In the genomic region with DNA sequence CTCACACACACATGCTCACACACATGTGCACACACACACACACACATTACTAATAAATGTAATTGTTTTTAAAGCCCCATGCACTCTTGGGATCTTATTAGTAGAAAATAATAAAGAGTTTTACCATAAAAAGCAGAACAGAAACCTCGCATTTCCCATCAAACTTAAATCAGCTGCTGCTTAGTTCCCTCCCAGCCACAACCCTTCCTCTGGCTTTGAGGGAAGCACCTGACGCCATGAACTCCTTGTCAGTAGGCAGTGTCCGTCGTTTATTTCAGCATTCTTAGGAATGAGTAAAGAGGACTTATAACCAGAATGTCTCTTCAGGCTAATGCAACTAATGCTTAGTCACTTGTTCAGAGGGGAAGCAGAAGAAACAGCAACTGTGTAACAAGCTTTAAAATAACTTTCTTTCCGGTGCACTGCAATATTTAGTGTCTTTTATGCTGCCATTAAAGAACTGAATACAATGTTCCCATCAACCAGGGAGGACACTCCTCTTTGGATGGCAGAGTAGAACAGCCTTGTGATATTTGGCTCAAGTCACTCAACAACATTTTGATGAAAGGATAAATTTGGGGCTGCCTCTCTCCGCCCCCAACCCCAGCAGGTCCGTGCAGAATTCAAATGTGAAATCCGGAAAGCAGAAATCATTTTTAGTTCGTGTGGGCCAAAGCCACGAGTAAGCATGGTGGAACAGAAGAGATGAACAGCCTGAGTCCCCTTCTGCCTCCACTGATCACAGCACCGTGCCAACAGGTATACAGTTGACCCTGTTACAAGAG, we compare ENCODE assay signal across 19 mouse cellular contexts. TPM values are rescaled to one million over a fixed set of nuclear protein-coding genes. Genes with fewer than 3 reads are reported as not detected.
DNase-seq lines count a peak whose midpoint lies in the region; ATAC-seq and TF ChIP-seq lines count a peak whose summit lies in the region.
"Had no signal": no experiment of that assay in that cellular context is flagged by ENCODE, and none has a peak within 500 bp of the region (broad histone marks: within the 10 kb centered on the region; RNA-seq: fewer than 3 reads in every experiment).

No protein-coding gene starts in this region.

- H3K4me3 ChIP-seq in megakaryocyte, embryonic 14.5 days (replicated peaks) = peak overlapping the region; percentile 79
- no peak overlapping the region for H3K4me3 ChIP-seq in forebrain, embryonic 13.5 days
- no peak overlapping the region for H3K4me3 ChIP-seq in kidney, adult 2 months (ENCODE audit: insufficient read depth, low read depth, low read length)
- H3K4me3 ChIP-seq: forebrain, embryonic 12.5 days; heart, embryonic 10.5 days; hindbrain, embryonic 13.5 days; midbrain, embryonic 12.5 days had no signal

- TF ChIP-seq POLR2A in kidney, adult 2 months (IDR thresholded peaks at IDR 0.05; ENCODE audit: low read depth, low read length) = no peak

- ATAC-seq in hematopoietic stem cell, adult 5-6 weeks (replicated peaks in 1 of 2; ENCODE audit: insufficient read depth in 1 of 2, low FRiP score in 2 of 2, low TSS enrichment in 1 of 2, low read depth in 1 of 2, poor library complexity in 2 of 2, severe bottlenecking in 2 of 2) = peak; percentile 39 to 48
- ATAC-seq in forebrain, embryonic 13.5 days = no peak
- ATAC-seq: lung, postnatal 0 days had no signal

- no peak overlapping the region for H3K27ac ChIP-seq in forebrain, embryonic 13.5 days
- H3K27ac ChIP-seq in kidney, adult 2 months (ENCODE audit: insufficient read depth, low read depth, low read length) = no peak overlapping the region
- H3K27ac ChIP-seq: forebrain, embryonic 12.5 days; heart, embryonic 10.5 days; hindbrain, embryonic 13.5 days; midbrain, embryonic 12.5 days; stomach, postnatal 0 days had no signal

- peak; percentile 26 for DNase-seq in layer of hippocampus, adult 11-12 months (ENCODE audit: low spot score)
- no peak for DNase-seq in layer of hippocampus, postnatal 25 days (ENCODE audit: extremely low spot score in 1 of 2, low spot score in 1 of 2)
- peak; percentile 34 for DNase-seq in A20 (ENCODE audit: low read depth, low spot score)
- no peak for DNase-seq in retina, postnatal 1 day
- no peak for DNase-seq in kidney, adult 2 months
- DNase-seq: adrenal gland, postnatal 36 days; cerebellum, adult 2 months; gastrocnemius, postnatal 14 days; liver; right cerebral cortex, postnatal 25 days had no signal

- no peak overlapping the region for H3K4me2 ChIP-seq in forebrain, embryonic 13.5 days
- H3K4me2 ChIP-seq: forebrain, embryonic 12.5 days; hindbrain, embryonic 13.5 days; midbrain, embryonic 12.5 days had no signal

- peaks cover 62% of the 10 kb centered on the region for H3K4me1 ChIP-seq in megakaryocyte, embryonic 14.5 days
- no peaks in the 10 kb centered on the region for H3K4me1 ChIP-seq in forebrain, embryonic 13.5 days
- H3K4me1 ChIP-seq in kidney, adult 2 months (ENCODE audit: control insufficient read depth, insufficient read depth, low read length) = peaks cover 2% of the 10 kb centered on the region; the same call in 1 of the 2 replicates
- H3K4me1 ChIP-seq: midbrain, embryonic 12.5 days had no signal

- no peak for TF ChIP-seq CTCF in kidney, adult 2 months (conservative IDR thresholded peaks at IDR 0.05; ENCODE audit: insufficient read depth, insufficient read length, low read depth, low read length)

- no peaks in the 10 kb centered on the region for H3K9me3 ChIP-seq in megakaryocyte, embryonic 14.5 days
- no peaks in the 10 kb centered on the region for H3K9me3 ChIP-seq in forebrain, embryonic 13.5 days (replicated peaks)
- H3K9me3 ChIP-seq: forebrain, embryonic 12.5 days; heart, embryonic 10.5 days; hindbrain, embryonic 13.5 days; midbrain, embryonic 12.5 days had no signal

- H3K36me3 ChIP-seq in megakaryocyte, embryonic 14.5 days (replicated peaks; ENCODE audit: low read length) = peaks cover 2% of the 10 kb centered on the region
- H3K36me3 ChIP-seq in forebrain, embryonic 13.5 days (ENCODE audit: poor library complexity, severe bottlenecking) = no peaks in the 10 kb centered on the region
- H3K36me3 ChIP-seq in kidney, adult 2 months (ENCODE audit: control insufficient read depth, insufficient read depth, low read length) = no peaks in the 10 kb centered on the region; the same call in none of the 2 replicates
- H3K36me3 ChIP-seq: forebrain, embryonic 12.5 days; heart, embryonic 10.5 days; hindbrain, embryonic 13.5 days; midbrain, embryonic 12.5 days had no signal

- H3K27me3 ChIP-seq in megakaryocyte, embryonic 14.5 days (replicated peaks) = no peaks in the 10 kb centered on the region
- no peaks in the 10 kb centered on the region for H3K27me3 ChIP-seq in forebrain, embryonic 13.5 days
- H3K27me3 ChIP-seq in kidney, adult 2 months (replicated peaks; ENCODE audit: control insufficient read depth, insufficient read depth, low read length) = no peaks in the 10 kb centered on the region
- H3K27me3 ChIP-seq: forebrain, embryonic 12.5 days; hindbrain, embryonic 13.5 days; midbrain, embryonic 12.5 days had no signal

- H3K9ac ChIP-seq in forebrain, embryonic 13.5 days = no peak overlapping the region
- H3K9ac ChIP-seq: forebrain, embryonic 12.5 days; hindbrain, embryonic 13.5 days; midbrain, embryonic 12.5 days had no signal

- 85% methylated on average over 11 of the region's 11 CpGs for WGBS in forebrain, embryonic 13.5 days
- WGBS in kidney, adult 2 months = 87% methylated on average over 11 of the region's 11 CpGs

RNA-seq across cellular contexts. Expression of a gene that starts 47.7 kb away (rescaled TPM):
- total RNA-seq in layer of hippocampus, postnatal 25 days (2021) = 1 to 10 TPM; 6.9 to 7.4 TPM
- total RNA-seq in hematopoietic stem cell, adult 5-6 weeks (2017) = not detected in 2 replicates
- 0.72 TPM in 1 of 2 replicates, not detected in the other for polyA plus RNA-seq in megakaryocyte, embryonic 14.5 days (2012; ENCODE audit: insufficient read depth, low replicate concordance)
- polyA plus RNA-seq in forebrain, embryonic 13.5 days (2015; fragmentation: Nextera tagmentation; extraction: Ambion mirVana) = 1.5 and 1.8 TPM in 2 replicates
- 115 and 153 TPM in 2 replicates for polyA plus RNA-seq in kidney, adult 2 months (2012; rRNA removed)

Comparison
In these comparisons a context has a peak if more than half of its experiments do, and no peak if none do; other contexts are left out.
1. DNase-seq: peak in layer of hippocampus, adult 11-12 months (single experiment) and A20 (single experiment); none in layer of hippocampus, postnatal 25 days (0 of 2), retina, postnatal 1 day (single experiment) and kidney, adult 2 months (single experiment).
2. RNA of a gene that starts 47.7 kb away (polyA plus RNA-seq): 115 to 153 TPM in kidney, adult 2 months; 1.5 to 1.8 TPM in forebrain, embryonic 13.5 days and 0.72 TPM in megakaryocyte, embryonic 14.5 days; every median in the first group is over 10 times any median in the second.